Mouse (Mus musculus): ENCODE data around the gene F2rl2. TPM values are rescaled to one million over a fixed set of nuclear protein-coding genes. Genes with fewer than 3 reads are reported as not detected.

F2rl2 gene
- total RNA-seq, 1 experiment = 0.27 TPM

GRCm38 (mm10) chr13:95672372-95672771 is 24.3 kb upstream of the F2rl2 start:
- no peak for TF ChIP-seq ZC3H11A (IDR thresholded peaks at IDR 0.05; ENCODE audit: borderline replicate concordance, low read depth, low read length)
- no peak for TF ChIP-seq ZNF384 (IDR thresholded peaks at IDR 0.05; ENCODE audit: low read depth, low read length)
- no peak for TF ChIP-seq CHD2 (IDR thresholded peaks at IDR 0.05; ENCODE audit: low read depth, low read length)
- TF ChIP-seq MAFK (IDR thresholded peaks at IDR 0.05; ENCODE audit: insufficient read depth, low read depth, low read length) = no peak
- no peak for TF ChIP-seq HCFC1 (IDR thresholded peaks at IDR 0.05; ENCODE audit: borderline replicate concordance, insufficient read depth, low read length)
- Histone ChIP-seq H3K9ac (ENCODE audit: insufficient read depth, low read depth, low read length, poor library complexity, severe bottlenecking) (no peak overlapping the region), H3K4me3 (ENCODE audit: insufficient read depth in 1 of 2, low read depth in 1 of 2, low read length in 2 of 2, poor library complexity in 1 of 2, severe bottlenecking in 1 of 2) (no peak overlapping the region), H3K9me3 (ENCODE audit: control insufficient read depth, insufficient read depth, low read depth, low read length) (no peaks in the 10 kb centered on the region), H3K27ac (ENCODE audit: insufficient read depth, low read depth, low read length, poor library complexity, severe bottlenecking) (no peak overlapping the region), H3K4me1 (ENCODE audit: control insufficient read depth in 2 of 2, insufficient read depth in 2 of 2, low read length in 2 of 2, poor library complexity in 1 of 2) (no peaks in the 10 kb centered on the region), H3K36me3 (ENCODE audit: control insufficient read depth, insufficient read depth, low read length, poor library complexity, severe bottlenecking) (no peaks in the 10 kb centered on the region)
- in situ Hi-C loops (cut with MboI; ENCODE audit: low sequenced_read_pairs in 2 of 2, unreplicated experiment in 2 of 2) = no loop called here
- DNase-seq (ENCODE audit: low read depth, low spot score) = no peak

GRCm38 (mm10) chr13:95679078-95679477 is 17.6 kb upstream of the F2rl2 start:
- no peak overlapping the region for H3K4me3 ChIP-seq (ENCODE audit: insufficient read depth in 1 of 2, low read depth in 1 of 2, low read length in 2 of 2, poor library complexity in 1 of 2, severe bottlenecking in 1 of 2)
- no peak for DNase-seq (ENCODE audit: low read depth, low spot score)
- no peak overlapping the region for H3K9ac ChIP-seq (ENCODE audit: insufficient read depth, low read depth, low read length, poor library complexity, severe bottlenecking)
- H3K27ac ChIP-seq (ENCODE audit: insufficient read depth, low read depth, low read length, poor library complexity, severe bottlenecking) = no peak overlapping the region
- no peaks in the 10 kb centered on the region for H3K4me1 ChIP-seq (ENCODE audit: control insufficient read depth in 2 of 2, insufficient read depth in 2 of 2, low read length in 2 of 2, poor library complexity in 1 of 2)
- H3K36me3 ChIP-seq (ENCODE audit: control insufficient read depth, insufficient read depth, low read length, poor library complexity, severe bottlenecking) = no peaks in the 10 kb centered on the region
- in situ Hi-C loops (cut with MboI; ENCODE audit: low sequenced_read_pairs in 2 of 2, unreplicated experiment in 2 of 2) = no loop called here
- no peaks in the 10 kb centered on the region for H3K9me3 ChIP-seq (ENCODE audit: control insufficient read depth, insufficient read depth, low read depth, low read length)
- TF ChIP-seq ZNF384 (IDR thresholded peaks at IDR 0.05; ENCODE audit: low read depth, low read length) (no peak), CHD2 (IDR thresholded peaks at IDR 0.05; ENCODE audit: low read depth, low read length) (no peak), MAFK (IDR thresholded peaks at IDR 0.05; ENCODE audit: insufficient read depth, low read depth, low read length) (no peak), HCFC1 (IDR thresholded peaks at IDR 0.05; ENCODE audit: borderline replicate concordance, insufficient read depth, low read length) (no peak), ZC3H11A (IDR thresholded peaks at IDR 0.05; ENCODE audit: borderline replicate concordance, low read depth, low read length) (no peak)

- Histone ChIP-seq H3K4me3 (ENCODE audit: insufficient read depth in 1 of 2, low read depth in 1 of 2, low read length in 2 of 2, poor library complexity in 1 of 2, severe bottlenecking in 1 of 2) (no peak overlapping the region), H3K27ac (ENCODE audit: insufficient read depth, low read depth, low read length, poor library complexity, severe bottlenecking) (no peak overlapping the region), H3K9me3 (ENCODE audit: control insufficient read depth, insufficient read depth, low read depth, low read length) (no peaks in the 10 kb centered on the region), H3K36me3 (ENCODE audit: control insufficient read depth, insufficient read depth, low read length, poor library complexity, severe bottlenecking) (no peaks in the 10 kb centered on the region), H3K9ac (ENCODE audit: insufficient read depth, low read depth, low read length, poor library complexity, severe bottlenecking) (no peak overlapping the region), H3K4me1 (ENCODE audit: control insufficient read depth in 2 of 2, insufficient read depth in 2 of 2, low read length in 2 of 2, poor library complexity in 1 of 2) (no peaks in the 10 kb centered on the region)
- DNase-seq (ENCODE audit: low read depth, low spot score) = no peak
- in situ Hi-C loops (cut with MboI; ENCODE audit: low sequenced_read_pairs in 2 of 2, unreplicated experiment in 2 of 2) = no loop called here
- TF ChIP-seq HCFC1 (IDR thresholded peaks at IDR 0.05; ENCODE audit: borderline replicate concordance, insufficient read depth, low read length) = no peak
- no peak for TF ChIP-seq ZC3H11A (IDR thresholded peaks at IDR 0.05; ENCODE audit: borderline replicate concordance, low read depth, low read length)
Observed at GRCm38 (mm10) chr13:95679491-95679941, 17.1 kb upstream of the F2rl2 start.

- Histone ChIP-seq H3K9me3 (ENCODE audit: control insufficient read depth, insufficient read depth, low read depth, low read length) (no peaks in the 10 kb centered on the region), H3K36me3 (ENCODE audit: control insufficient read depth, insufficient read depth, low read length, poor library complexity, severe bottlenecking) (no peaks in the 10 kb centered on the region), H3K9ac (ENCODE audit: insufficient read depth, low read depth, low read length, poor library complexity, severe bottlenecking) (no peak overlapping the region), H3K4me1 (ENCODE audit: control insufficient read depth in 2 of 2, insufficient read depth in 2 of 2, low read length in 2 of 2, poor library complexity in 1 of 2) (no peaks in the 10 kb centered on the region), H3K27ac (ENCODE audit: insufficient read depth, low read depth, low read length, poor library complexity, severe bottlenecking) (no peak overlapping the region), H3K4me3 (ENCODE audit: insufficient read depth in 1 of 2, low read depth in 1 of 2, low read length in 2 of 2, poor library complexity in 1 of 2, severe bottlenecking in 1 of 2) (no peak overlapping the region)
- in situ Hi-C loops (cut with MboI; ENCODE audit: low sequenced_read_pairs in 2 of 2, unreplicated experiment in 2 of 2) = no loop called here
- no peak for TF ChIP-seq ZNF384 (IDR thresholded peaks at IDR 0.05; ENCODE audit: low read depth, low read length)
- TF ChIP-seq MAFK (IDR thresholded peaks at IDR 0.05; ENCODE audit: insufficient read depth, low read depth, low read length) = no peak
- TF ChIP-seq ZC3H11A (IDR thresholded peaks at IDR 0.05; ENCODE audit: borderline replicate concordance, low read depth, low read length) = no peak
- TF ChIP-seq HCFC1 (IDR thresholded peaks at IDR 0.05; ENCODE audit: borderline replicate concordance, insufficient read depth, low read length) = no peak
- no peak for TF ChIP-seq CHD2 (IDR thresholded peaks at IDR 0.05; ENCODE audit: low read depth, low read length)
- no peak for DNase-seq (ENCODE audit: low read depth, low spot score)
Observed at GRCm38 (mm10) chr13:95684656-95685244, 11.9 kb upstream of the F2rl2 start.

- Histone ChIP-seq H3K4me1 (ENCODE audit: control insufficient read depth in 2 of 2, insufficient read depth in 2 of 2, low read length in 2 of 2, poor library complexity in 1 of 2) (no peaks in the 10 kb centered on the region), H3K4me3 (ENCODE audit: insufficient read depth in 1 of 2, low read depth in 1 of 2, low read length in 2 of 2, poor library complexity in 1 of 2, severe bottlenecking in 1 of 2) (no peak overlapping the region), H3K36me3 (ENCODE audit: control insufficient read depth, insufficient read depth, low read length, poor library complexity, severe bottlenecking) (no peaks in the 10 kb centered on the region), H3K27ac (ENCODE audit: insufficient read depth, low read depth, low read length, poor library complexity, severe bottlenecking) (no peak overlapping the region), H3K9ac (ENCODE audit: insufficient read depth, low read depth, low read length, poor library complexity, severe bottlenecking) (no peak overlapping the region), H3K9me3 (ENCODE audit: control insufficient read depth, insufficient read depth, low read depth, low read length) (no peaks in the 10 kb centered on the region)
- no peak for DNase-seq (ENCODE audit: low read depth, low spot score)
- in situ Hi-C loops (cut with MboI; ENCODE audit: low sequenced_read_pairs in 2 of 2, unreplicated experiment in 2 of 2) = no loop called here
- TF ChIP-seq MAFK (IDR thresholded peaks at IDR 0.05; ENCODE audit: insufficient read depth, low read depth, low read length) (no peak), CHD2 (IDR thresholded peaks at IDR 0.05; ENCODE audit: low read depth, low read length) (no peak), ZNF384 (IDR thresholded peaks at IDR 0.05; ENCODE audit: low read depth, low read length) (no peak), ZC3H11A (IDR thresholded peaks at IDR 0.05; ENCODE audit: borderline replicate concordance, low read depth, low read length) (no peak), HCFC1 (IDR thresholded peaks at IDR 0.05; ENCODE audit: borderline replicate concordance, insufficient read depth, low read length) (no peak)
Observed at GRCm38 (mm10) chr13:95685736-95686135, 10.9 kb upstream of the F2rl2 start.
